Mouse (Mus musculus) B cell, adult 62 days (primary cell): ENCODE results near the gene Gm12184. TPM values are rescaled to one million over a fixed set of nuclear protein-coding genes. Genes with fewer than 3 reads are reported as not detected.

Source experiments
- total RNA-seq: library from RNA; stranded (reverse); gene quantifications from 4 replicates; pipeline ENCODE4 v1.2.4, GENCODE M21; 2023

Gene Gm12184
- total RNA-seq: 1.1 to 2.7 TPM (median 1.9 TPM) in 4 replicates

DNA sequence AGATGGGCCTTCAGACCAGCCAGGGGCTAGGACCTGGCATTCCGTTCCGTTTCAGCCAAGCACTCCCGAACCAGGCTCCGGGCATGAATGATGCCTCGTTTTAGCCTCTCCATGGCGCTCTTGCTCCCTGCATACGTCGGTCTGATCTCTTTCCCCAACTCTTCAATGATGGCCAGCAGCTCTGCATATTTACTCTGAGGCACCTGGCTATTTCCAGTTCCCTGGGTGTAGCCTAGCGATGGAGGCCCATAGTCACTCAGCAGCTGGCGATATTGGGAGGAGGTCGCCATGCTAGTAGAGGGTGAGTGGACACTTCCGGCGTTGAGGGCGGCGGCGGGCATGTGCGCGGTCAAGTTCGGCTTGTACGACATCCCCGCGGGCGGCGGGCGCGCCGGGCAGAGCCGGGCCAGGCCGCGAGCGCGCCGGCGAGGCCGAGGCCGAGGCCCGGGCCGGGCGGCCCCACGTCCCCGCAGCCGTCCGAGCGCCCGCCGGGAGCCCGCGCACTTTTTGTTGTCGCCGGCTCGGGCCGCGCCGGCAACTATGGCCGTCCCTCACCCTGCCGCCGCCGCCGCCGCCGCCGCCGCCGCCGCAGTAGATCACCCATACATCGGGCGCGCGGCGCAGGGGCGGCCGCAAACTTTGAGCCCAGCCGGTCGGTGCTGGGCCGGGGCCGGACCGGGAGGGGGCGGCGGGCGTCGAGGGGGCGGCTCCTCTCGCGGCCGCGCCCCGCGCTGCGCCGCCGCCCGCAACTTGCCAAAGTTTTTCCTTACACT is at the start of gene Gm12184, which contains the start of gene Trim7:
TSS of gene Gm12184 (minus strand) at position 677 of the 773 bp plus-strand sequence.
TSS of gene Trim7 (plus strand) at position 162 of the 773 bp plus-strand sequence.

DNA sequence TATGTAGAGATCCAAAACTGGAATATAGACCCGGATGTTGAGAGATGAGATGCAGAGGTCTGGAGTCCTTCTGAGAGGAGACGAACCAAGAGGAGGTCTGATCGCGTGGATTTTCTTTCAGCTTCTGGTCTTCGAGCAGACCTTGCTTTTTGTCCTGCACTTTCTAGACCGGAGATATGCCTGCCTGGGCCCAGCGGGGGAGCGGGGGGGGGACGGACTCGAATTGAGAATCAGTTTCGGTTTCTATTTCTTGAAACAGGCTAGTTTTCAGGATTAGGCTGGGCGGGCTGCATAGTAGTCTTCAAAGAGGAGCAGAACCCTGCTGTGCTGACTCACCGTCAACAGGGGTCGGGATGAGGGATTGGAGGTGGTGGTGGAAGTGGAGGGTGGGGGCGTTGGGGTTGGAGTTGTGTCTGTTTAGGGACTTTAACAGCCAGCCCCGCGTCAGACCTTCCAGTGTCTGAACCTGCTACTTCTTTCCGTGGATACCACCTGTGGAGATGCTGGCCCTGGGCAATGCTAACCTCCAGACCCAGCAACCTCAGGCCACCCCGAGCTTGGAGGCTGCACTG is 44.8 kb upstream of the Gm12184 start, which contains the start of gene Irgm1:
TSS of gene Irgm1 (minus strand) at position 483 of the 572 bp plus-strand sequence.

DNA sequence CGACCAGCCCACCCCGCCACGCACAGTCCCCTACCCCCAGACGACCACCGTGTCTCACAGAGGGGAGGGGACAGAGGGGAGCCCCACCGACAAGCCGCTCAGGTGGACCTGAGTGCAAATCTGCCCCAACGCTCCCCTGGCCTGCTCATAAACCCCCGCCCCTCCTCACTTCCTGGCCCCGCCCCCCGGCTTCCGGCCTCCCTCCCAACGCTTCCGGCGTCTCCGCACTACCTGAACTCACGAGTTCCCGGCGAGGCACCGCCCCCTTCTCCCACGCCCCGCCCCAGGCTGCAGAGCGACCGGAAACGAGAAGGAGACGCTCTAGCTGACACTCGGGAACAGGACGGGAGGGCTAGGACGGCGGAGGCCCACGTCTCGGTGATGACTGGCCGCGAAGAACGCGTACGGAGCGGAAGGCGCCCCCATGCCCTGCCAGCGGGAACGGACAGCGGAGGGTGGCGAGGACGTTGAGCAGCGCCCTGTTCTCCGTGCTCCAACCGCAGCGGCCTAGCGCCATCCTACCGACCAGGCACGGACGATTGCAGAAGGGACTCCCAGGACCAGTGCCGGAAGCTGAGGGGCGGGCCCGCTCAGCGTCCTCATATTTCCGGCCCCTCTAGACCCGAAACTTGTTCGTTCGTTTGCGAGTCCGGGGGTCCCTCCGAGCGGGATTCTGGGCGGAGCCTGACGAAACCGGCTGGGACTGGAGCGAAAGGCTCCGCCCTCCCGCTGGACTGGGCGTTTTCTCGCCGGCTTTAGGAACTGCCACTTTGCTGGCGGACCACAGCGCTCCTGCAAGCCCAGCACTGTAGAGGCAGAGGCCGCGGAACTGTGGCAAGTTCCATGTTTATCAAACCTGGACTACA is 9.4 kb downstream of the Gm12184 start, which contains the start of gene Trim41:
TSS of gene Trim41 (minus strand) at position 554 of the 866 bp plus-strand sequence.

DNA sequence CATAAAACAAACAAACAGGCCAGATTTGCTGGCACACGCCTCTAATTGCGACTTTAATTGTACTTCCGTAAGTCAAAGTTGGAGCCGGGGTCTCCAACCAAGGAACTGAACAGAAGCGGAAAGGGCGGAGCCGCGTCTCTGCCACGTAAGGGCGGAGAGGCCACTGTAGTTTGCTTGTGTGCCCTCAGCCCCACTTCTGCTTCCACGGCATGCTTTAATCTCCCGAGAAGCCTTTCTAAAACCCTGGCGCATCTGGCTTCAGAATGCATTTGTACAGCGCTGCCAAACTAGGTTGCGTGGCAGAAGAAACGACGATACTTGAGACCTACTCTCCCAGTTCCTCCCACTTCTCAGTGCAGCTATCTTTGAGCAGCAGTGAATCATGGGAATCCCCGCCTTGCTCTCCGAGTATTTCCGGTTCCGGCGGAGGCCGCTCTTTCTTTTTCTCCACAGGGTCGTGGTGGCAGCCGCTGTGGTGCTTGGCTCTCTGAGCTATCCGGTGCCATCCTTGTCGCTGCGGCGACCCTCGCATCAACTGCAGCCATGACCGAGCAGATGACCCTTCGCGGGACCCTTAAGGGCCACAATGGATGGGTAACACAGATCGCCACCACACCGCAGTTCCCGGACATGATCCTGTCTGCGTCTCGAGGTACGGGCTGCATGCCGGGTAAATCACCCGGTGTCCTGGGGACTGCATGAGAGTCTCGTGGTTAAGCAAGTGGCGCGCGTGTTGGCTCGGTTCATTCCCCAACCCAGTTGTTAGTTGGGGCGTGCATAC is 26.3 kb downstream of the Gm12184 start, which contains the start of gene Rack1:
TSS of gene Rack1 (plus strand) at position 412 of the 781 bp plus-strand sequence.

Other genes starting within 250 kb of the Gm12184 start
- 1,432 to 1,495 TPM (median 1,461 TPM) in 4 replicates for gene Rack1, start 26.3 kb downstream of the Gm12184 start, total RNA-seq
- gene Trim41, start 9.3 kb downstream of the Gm12184 start, total RNA-seq: 47.6 to 65.5 TPM (median 60.9 TPM) in 4 replicates
- 188 to 225 TPM (median 193 TPM) in 4 replicates for gene Trim7, start 515 bp downstream of the Gm12184 start, total RNA-seq
- gene Irgm1, start 45.0 kb upstream of the Gm12184 start, total RNA-seq: 31.4 to 36.4 TPM (median 33.1 TPM) in 4 replicates
- 7.8 to 9.3 TPM (median 8.2 TPM) in 4 replicates for gene Gm5431, start 75.6 kb upstream of the Gm12184 start, total RNA-seq
- 39.6 to 52.4 TPM (median 51.4 TPM) in 4 replicates for gene Psme2b, start 119.5 kb upstream of the Gm12184 start, total RNA-seq
- 0.20 to 0.22 TPM (median 0.21 TPM) in 3 of 4 replicates, not detected in the other for gene Olfr56, start 152.2 kb upstream of the Gm12184 start, total RNA-seq
- gene 9930111J21Rik1, start 152.7 kb upstream of the Gm12184 start, total RNA-seq: 85.4 to 97.4 TPM (median 92.0 TPM) in 4 replicates
- gene Gm12185, start 165.6 kb upstream of the Gm12184 start, total RNA-seq: 1.5 to 2.7 TPM (median 1.6 TPM) in 4 replicates
- 0.75 to 2.1 TPM (median 1.5 TPM) in 4 replicates for gene Tgtp1, start 167.5 kb upstream of the Gm12184 start, total RNA-seq
- gene 9930111J21Rik2, start 224.6 kb upstream of the Gm12184 start, total RNA-seq: 113 to 124 TPM (median 119 TPM) in 4 replicates
- 2.7 to 8.7 TPM (median 4.8 TPM) in 4 replicates for gene Tgtp2, start 237.6 kb upstream of the Gm12184 start, total RNA-seq
- gene Ifi47, start 249.9 kb upstream of the Gm12184 start, total RNA-seq: 29.1 to 36.8 TPM (median 33.6 TPM) in 4 replicates